Mouse (Mus musculus): ENCODE measurements around the gene Sult1a1.

Gene Sult1a1

DNA sequence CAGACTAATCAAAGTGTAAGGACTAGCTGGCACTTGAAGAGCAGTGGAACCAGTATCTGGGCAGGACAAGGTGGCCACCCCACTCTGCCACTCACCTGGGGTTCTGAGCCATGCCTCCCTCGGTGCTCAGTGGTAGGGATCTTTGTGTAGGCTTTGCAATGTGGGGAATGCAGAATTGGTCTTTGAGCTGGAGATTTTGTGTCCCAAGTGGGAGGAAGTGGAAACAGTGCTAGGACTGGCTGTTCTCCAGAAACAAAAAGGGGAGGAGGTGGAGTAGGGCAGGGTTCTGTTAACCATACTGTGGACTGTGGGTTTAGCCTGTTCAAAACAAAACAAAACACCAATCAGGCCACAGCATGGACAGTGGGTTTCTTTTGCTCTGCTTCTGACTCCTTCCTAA lies at the start of gene Sult1a1:
Sult1a1 (minus strand) TSS at position 226 of the 400 bp plus-strand sequence.
- no peak for DNase-seq

DNA sequence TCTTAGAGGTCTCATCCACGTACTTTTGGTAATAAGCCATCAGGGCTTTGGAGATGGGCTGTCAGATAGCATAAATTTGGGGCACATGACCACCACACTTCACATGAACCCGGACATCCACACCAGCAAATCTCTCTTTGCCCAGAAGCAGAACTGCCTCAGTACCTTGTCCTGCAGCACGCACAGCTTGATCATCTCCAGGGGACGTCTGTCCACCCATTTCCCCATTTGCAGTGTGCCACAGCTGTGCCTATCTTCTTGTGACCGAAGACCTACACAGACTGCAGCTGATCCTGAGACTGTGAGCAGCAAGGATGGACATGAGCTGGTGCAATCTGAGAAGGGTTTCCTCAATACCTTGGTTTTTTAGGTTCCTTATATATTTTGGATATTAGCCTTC lies 49.4 kb upstream of the Sult1a1 start:
- no peak for DNase-seq

DNA sequence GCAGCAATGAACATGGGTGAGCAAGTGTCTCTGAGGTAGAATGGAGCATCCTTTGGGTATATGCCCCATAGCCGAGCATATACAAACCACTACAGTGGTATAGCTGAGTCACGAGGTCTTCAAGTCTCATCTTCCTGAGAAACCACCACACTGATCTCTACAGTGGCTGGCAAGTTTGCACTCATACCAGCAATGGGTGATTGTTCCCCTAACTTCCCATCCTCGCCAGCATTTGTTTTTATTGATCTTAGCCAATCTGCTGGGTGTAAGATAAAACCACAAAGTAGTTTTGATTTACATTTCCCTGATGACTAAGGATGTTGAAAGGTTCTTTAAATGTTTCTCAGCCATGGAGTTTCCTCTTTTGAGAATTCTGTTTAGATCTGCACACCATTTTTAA lies 48.8 kb upstream of the Sult1a1 start:
- DNase-seq = no peak

DNA sequence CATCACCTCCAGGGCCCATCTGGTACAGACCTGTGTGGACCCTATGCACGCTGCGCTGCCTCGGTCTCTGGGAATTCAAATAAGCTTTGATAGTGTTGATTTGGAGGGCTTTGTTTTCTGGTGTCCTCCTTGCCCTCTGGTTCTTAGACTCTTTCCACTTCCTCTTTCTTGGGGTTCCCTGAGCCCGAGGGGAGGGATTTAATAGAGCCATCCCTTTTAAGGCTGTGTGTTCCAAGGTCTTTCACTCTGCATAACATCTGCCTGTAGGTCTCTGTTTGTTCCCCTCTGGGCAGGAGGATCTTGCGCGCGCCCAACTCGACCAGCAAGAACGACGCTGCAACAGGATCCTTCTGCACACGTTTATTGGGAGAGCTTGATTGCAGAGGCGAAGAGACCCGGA lies 45.4 kb upstream of the Sult1a1 start:
- DNase-seq = no peak

GRCm38 (mm10) chr7:126718787-126719337 lies 42.6 kb upstream of the Sult1a1 start:
- DNase-seq = no peak

DNA sequence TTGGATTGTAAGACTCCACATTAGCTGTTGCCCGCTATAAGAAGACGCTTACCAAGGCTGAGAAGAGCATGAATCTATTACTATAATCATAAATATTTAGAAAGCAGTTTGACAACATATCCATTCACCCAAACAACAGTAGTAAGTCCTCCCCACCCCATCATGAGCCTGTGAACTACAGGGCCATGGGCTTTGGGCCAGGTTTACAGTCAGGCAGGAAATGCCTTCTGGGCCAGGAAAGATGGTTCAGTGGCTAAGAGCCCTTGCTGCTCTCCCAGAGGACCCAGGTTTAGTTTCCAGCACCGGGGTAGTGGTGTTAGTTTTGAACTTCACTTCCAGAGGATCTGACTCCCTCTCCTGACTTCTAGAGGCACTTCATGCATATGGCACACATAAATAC lies 41.3 kb upstream of the Sult1a1 start:
- no peak for DNase-seq

- DNase-seq = no peak
These were observed 39.4 kb upstream of the Sult1a1 start for GRCm38 (mm10) chr7:126715679-126716078.

GRCm38 (mm10) chr7:126711910-126712309 lies 35.7 kb upstream of the Sult1a1 start:
- no peak for DNase-seq

- no peak for DNase-seq
These were observed 34.0 kb upstream of the Sult1a1 start for GRCm38 (mm10) chr7:126710266-126710665.

DNA sequence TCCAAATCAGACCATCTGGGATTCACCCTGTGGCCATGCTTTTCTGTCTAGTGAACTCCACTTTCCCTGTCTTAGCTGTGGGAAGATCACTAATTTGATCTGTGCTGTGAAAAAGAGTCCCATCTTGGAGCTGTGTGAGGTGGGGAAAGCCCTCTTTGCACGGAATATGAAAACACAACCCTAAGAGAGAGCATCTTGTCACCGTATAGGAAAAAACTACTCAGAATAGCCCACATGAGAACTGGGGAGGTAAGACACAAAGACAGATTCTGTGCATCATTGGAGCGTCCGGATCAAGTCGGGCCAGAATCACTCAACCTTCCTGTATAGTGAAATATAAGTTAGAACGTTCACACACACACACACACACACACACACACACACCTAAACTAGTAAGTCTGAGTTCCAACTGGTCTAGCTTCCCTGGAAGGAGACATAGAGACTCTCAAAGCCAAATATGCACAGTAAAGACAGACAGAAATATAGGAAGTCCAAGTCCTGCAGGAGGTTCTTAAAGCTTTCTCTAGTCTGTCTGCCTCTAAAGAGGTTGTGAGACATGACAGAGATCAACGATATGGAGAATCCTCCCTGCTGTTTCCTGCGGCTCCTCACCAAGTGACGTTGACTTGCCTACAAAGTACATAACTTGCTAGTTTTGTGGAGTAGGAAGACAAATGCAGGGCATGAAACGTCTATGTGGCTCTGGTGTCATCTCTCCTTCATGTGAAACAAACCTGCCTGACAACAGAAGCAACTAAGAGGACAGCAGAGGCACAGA lies 32.1 kb upstream of the Sult1a1 start:
- DNase-seq = no peak

- DNase-seq = no peak
These were observed 31.4 kb upstream of the Sult1a1 start, which contains the start of gene Coro1a for GRCm38 (mm10) chr7:126707442-126708174. TSS of gene Coro1a (minus strand) at chr7:126707787.

- DNase-seq = peak; percentile 90 to 93
These were observed 28.1 kb upstream of the Sult1a1 start for GRCm38 (mm10) chr7:126704121-126704980.

DNA sequence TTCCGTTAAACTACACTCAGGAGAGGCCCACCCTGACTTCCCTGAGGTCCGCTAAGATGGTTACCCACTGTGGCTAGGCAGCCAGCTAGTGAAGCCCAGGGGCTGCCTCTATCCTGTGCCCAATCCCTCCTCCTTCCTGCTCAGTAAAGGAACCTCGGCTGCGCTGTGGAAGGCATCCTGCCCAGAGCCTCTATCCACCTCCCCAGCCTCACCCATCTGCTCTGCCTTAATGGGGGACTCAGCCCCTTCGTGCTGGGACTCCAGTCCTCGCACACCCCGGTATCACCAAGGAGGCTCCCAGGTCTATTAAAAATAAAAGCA lies 27.5 kb upstream of the Sult1a1 start:
- DNase-seq = peak; percentile 70 to 74

GRCm38 (mm10) chr7:126702861-126703756 lies 26.9 kb upstream of the Sult1a1 start:
- DNase-seq = peak; percentile 77 to 80

- DNase-seq = peak in 1 of 2 experiments; percentile 12
These were observed 26.1 kb upstream of the Sult1a1 start for GRCm38 (mm10) chr7:126702358-126702757.

DNA sequence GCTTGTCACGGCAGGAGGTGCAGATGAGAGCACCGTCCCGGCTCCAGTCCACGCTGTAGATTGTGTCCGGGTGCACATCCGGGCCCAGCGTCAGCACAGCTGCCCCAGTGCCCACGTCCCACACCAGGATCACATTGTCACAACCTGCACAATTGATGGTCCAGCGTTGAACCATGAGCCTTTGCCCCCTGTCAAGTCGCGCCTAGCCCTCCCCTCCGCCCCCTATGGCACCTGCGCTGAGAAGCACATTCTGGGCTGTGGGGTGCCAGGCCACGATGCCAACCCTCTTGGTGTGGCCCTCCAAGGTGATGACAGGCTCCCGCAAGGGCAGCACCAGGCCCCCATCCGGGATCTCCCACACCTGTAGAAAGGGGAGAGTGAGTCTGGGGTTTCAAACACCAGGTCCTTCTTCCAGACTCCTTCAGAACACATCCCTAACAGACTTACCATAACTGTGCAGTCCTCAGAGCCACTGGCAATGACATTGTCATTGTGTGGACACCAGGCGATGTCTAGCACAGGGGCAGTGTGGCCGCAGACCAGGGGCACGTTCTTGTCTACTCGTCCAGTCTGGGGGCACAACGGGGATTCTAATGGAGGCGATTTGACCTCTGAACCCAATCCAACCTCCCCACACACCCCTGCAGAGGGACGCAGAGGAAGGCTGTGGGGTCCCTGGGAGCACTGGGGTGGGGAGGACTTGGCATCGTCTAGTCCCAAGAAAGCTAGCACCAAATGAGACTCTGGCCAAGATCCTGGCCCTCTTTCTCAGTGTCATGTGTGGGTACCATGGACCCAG lies 25.5 kb upstream of the Sult1a1 start:
- DNase-seq = peak; percentile 30 to 35

DNA sequence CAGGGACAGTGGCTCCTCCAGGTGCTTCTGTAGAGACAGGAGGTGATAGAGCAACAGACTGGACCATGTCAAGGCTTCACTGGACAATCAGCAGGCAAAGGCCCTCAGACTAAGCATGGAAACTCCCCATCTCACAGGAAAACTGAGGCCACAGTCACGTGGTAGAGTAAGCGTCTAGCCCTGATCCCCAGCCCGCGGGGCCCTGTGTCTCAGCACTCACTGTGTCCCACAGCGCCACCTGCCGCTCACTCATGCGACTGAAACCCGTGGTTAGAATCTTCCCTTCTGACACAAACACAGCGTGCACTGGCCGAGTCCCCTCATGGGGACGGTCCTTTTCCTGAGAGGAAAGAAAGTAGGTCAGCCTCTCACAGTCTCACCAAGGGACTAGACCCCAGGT lies 24.8 kb upstream of the Sult1a1 start:
- DNase-seq = peak; percentile 96 to 98

DNA sequence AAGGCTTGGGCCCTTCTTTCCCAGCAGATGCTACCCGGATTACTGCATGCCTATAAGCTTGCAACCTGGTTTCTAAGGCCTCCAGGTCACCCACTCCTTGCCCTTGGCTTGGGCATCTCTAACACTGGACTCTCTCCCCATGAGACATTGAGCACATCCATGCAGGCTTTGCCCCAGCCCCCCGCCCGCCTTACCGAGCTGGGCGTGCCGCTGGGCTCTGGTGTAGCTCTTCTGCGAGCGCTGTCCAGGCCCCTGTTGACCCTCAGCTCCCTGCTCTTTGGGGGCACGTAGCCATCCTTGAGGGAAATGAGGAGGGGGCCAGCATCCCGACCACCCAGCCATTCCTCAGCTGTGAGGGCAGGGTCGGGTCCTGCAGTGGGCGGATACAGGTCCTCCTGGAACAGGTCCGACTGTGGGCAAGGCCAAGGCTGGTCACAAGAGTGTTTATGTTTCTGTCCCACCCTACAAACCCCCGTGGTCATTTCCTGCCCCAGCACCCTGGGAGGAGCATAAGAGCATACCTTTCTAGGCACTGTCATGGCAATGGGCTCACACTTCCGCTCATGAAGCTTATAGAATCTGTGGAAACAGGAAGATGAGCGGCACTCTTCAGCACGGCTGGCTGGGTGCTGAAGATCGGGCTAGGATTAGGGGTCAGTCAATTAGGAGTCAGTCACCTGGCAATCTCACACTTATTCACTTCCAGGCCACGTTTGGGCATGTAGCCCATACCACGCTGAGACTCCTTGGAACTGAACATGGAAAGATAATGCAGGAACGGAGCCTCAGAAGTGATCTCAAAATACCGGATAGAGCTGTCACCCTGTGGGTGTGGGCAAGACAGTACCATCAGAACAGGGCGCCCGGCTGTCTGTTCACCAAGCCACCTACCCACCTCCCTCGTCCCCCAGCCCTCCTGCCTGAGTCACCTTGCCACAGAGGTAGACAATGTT lies 24.1 kb upstream of the Sult1a1 start:
- DNase-seq = peak; percentile 59 to 62

DNA sequence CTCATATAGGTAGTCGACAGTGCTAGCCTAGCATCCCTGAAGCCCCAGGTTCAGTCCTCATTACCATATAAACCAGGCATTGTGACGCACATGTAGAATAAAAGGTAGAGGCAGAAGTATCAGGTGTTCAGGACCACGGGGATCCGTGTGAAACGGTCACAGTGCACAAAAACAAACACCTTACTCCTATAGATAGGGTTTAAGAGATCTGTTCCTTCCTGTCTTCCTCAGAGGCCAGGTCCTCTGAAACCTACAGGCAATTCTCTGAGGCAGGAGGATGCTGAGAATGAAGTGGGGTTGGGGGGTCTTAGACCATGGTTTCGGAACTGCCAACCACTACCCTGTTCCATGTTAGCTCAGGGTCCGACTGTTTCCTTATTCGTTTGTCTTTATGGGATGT lies 21.6 kb upstream of the Sult1a1 start:
- no peak for DNase-seq

GRCm38 (mm10) chr7:126696886-126697285 lies 20.7 kb upstream of the Sult1a1 start:
- no peak for DNase-seq

All from cerebellum, postnatal 10 days (tissue).